Mouse (Mus musculus) brain, adult 10 weeks (tissue): ENCODE data around the gene Epas1. TPM values are rescaled to one million over a fixed set of nuclear protein-coding genes. Genes with fewer than 3 reads are reported as not detected.

Experiments used
- polyA plus RNA-seq: library from polyadenylated mRNA; stranded (reverse); fragments of 350-450 nt; fragmentation: Illumina TruSeq; extraction: RNeasy Lipid Tissue Mini Kit (QIAGEN cat#74804); gene quantifications from one replicate; pipeline ENCODE4 v1.2.3, GENCODE M21; 2015; ENCODE audit warnings: low read depth, low replicate concordance

The Epas1 gene
- 56.7 TPM for polyA plus RNA-seq

GRCm38 (mm10) chr17:86753130-86753821 is at the start of gene Epas1:
TSS of gene Epas1 (plus strand) at chr17:86753700.

Other genes with a start within 250 kb of the Epas1 start
- gene Gm10309, start 248.5 kb upstream of the Epas1 start, polyA plus RNA-seq = not detected
- gene Tmem247, start 163.6 kb downstream of the Epas1 start, polyA plus RNA-seq = not detected
- not detected for gene Atp6v1e2, start 194.2 kb downstream of the Epas1 start, polyA plus RNA-seq
- 30.9 TPM for gene Rhoq, start 209.4 kb downstream of the Epas1 start, polyA plus RNA-seq